8 mouse cellular contexts compared by ENCODE assay signal in genomic region chr11:59707931-59708611, GRCm38 (mm10). TPM values are rescaled to one million over a fixed set of nuclear protein-coding genes. Genes with fewer than 3 reads are reported as not detected.
DNase-seq lines count a peak whose midpoint lies in the region; ATAC-seq lines count a peak whose summit lies in the region.

No protein-coding gene starts in this region.

- H3K4me2 ChIP-seq in intestine, embryonic 15.5 days (replicated peaks): peak overlapping the region; percentile 31; the same call in 1 of the 2 replicates

- peak; percentile 41 for DNase-seq in adrenal gland, postnatal 14 days
- peak; percentile 60 for DNase-seq in embryo, embryonic 10 days (ENCODE audit: low spot score)
- DNase-seq in gastrocnemius, postnatal 14 days: peak; percentile 75
- DNase-seq in left cerebral cortex, adult 8-10 months (ENCODE audit: low spot score in 2 of 2): peak; percentile 45 to 83
- peak; percentile 79 to 92 for DNase-seq in lung, postnatal 4 days
- peak; percentile 61 to 86 for DNase-seq in right cerebral cortex, postnatal 36 days (ENCODE audit: low spot score in 2 of 2)

- no peak overlapping the region for H3K9ac ChIP-seq in intestine, embryonic 15.5 days

- no peak overlapping the region for H3K4me3 ChIP-seq in intestine, embryonic 15.5 days (replicated peaks)

- peak; percentile 91 for ATAC-seq in intestine, embryonic 15.5 days
- ATAC-seq in granulocyte monocyte progenitor cell, adult 5-6 weeks (replicated peaks; ENCODE audit: poor library complexity, severe bottlenecking): no peak

- WGBS in intestine, embryonic 15.5 days: 32% methylated on average over 11 of the region's 11 CpGs

- no peaks in the 10 kb centered on the region for H3K27me3 ChIP-seq in intestine, embryonic 15.5 days (replicated peaks)

- H3K36me3 ChIP-seq in intestine, embryonic 15.5 days: no peaks in the 10 kb centered on the region

- H3K4me1 ChIP-seq in intestine, embryonic 15.5 days (replicated peaks): peaks cover 33% of the 10 kb centered on the region

- H3K9me3 ChIP-seq in intestine, embryonic 15.5 days: no peaks in the 10 kb centered on the region

- intact Hi-C loops in gastrocnemius, postnatal 14 days (cut with DNase I; ENCODE audit: low total_unique reads): no loop called here

- H3K27ac ChIP-seq in intestine, embryonic 15.5 days: peak overlapping the region; percentile 88

RNA-seq across cellular contexts. Expression of gene Mprip, which starts 47.0 kb away (rescaled TPM):
- total RNA-seq in adrenal gland, postnatal 14 days (2021): 226 TPM in 2 replicates
- 100 to 1,000 TPM in 1 of 2 experiments, 10 to 100 TPM in 1; 94.7 to 120 TPM for total RNA-seq in gastrocnemius, postnatal 14 days (2021)
- polyA plus RNA-seq in intestine, embryonic 15.5 days (2015; fragmentation: Nextera tagmentation; extraction: Ambion mirVana): 54.9 and 56.2 TPM in 2 replicates
- 100 to 1,000 TPM; 269 to 287 (median 277) TPM for total RNA-seq in left cerebral cortex, adult 8-10 months (2022)
- total RNA-seq in granulocyte monocyte progenitor cell, adult 5-6 weeks (2014; fragmentation: Nextera tagmentation): 50.1 and 70.7 TPM in 2 replicates
- total RNA-seq in granulocyte monocyte progenitor cell, adult 5-6 weeks (2017): 56.4 and 71.4 TPM in 2 replicates
